Mouse (Mus musculus): ENCODE data around the gene Npm3.

GRCm38 (mm10) chr19:45737846-45738484 lies 11.4 kb downstream of the Npm3 start:
- no peak for TF ChIP-seq USF1 (IDR thresholded peaks at IDR 0.05; ENCODE audit: low read depth)
- no peak for TF ChIP-seq CTCF (IDR thresholded peaks at IDR 0.05; ENCODE audit: control insufficient read depth, insufficient read depth, insufficient read length)

Measured in C2C12 (cell line).